Mouse (Mus musculus) CH12.LX (cell line): ENCODE measurements at regions not wholly inside any gene's neighbourhood (a gene's known extent, or its start where the extent isn't known, plus 50 kb on each side); places are given as distances from the start of the nearest gene placed in this dataset.

Experiments
- DNase-seq: peaks from one replicate; pipeline ENCODE4 v3.0.0-alpha.2; 2013; ENCODE audit errors: extremely low read depth
- H3K27ac ChIP-seq: 2 replicates; pipeline ENCODE4 v1.5.1; 2012; ENCODE audit warnings: low read depth, mild to moderate bottlenecking, control low read depth, moderate library complexity; ENCODE audit not compliant: insufficient read depth
- H3K27me3 ChIP-seq: replicated peaks from 2 replicates; pipeline ENCODE3; 2012; ENCODE audit warnings: inconsistent platforms
- H3K36me3 ChIP-seq, 2 experiments: replicated peaks in 1 of 2; 2 replicates each; pipeline versions ENCODE3 to v1.6.1; 2012; ENCODE audit warnings: inconsistent platforms in 1 of 2, low read length in 1 of 2, mild to moderate bottlenecking in 1 of 2, mixed read lengths in 1 of 2, moderate library complexity in 1 of 2; ENCODE audit not compliant: control insufficient read depth in 1 of 2, insufficient read depth in 1 of 2
- H3K4me1 ChIP-seq, 2 experiments: 2 replicates each; pipeline ENCODE4 v1.6.1; 2012; ENCODE audit warnings: inconsistent platforms in 1 of 2, moderate library complexity in 1 of 2; ENCODE audit not compliant: insufficient read depth in 2 of 2, control insufficient read depth in 1 of 2
- H3K4me2 ChIP-seq: 2 replicates; pipeline ENCODE4 v1.6.1; 2012; ENCODE audit warnings: low read depth, mild to moderate bottlenecking, control low read depth; ENCODE audit not compliant: poor library complexity, insufficient read depth, severe bottlenecking
- H3K4me3 ChIP-seq, 3 experiments: fragments of 150-350 bp in 1 of 3; sonication (generic) in 1 of 3; replicated peaks in 1 of 3; 2 replicates each; pipeline versions ENCODE3 to v1.5.1; 2011 to 2012; ENCODE audit warnings: low read depth in 2 of 3, low read length in 2 of 3, mild to moderate bottlenecking in 2 of 3, moderate library complexity in 2 of 3, control low read depth in 1 of 3, improper control_type of control experiment in 1 of 3, inconsistent platforms in 1 of 3, mixed read lengths in 1 of 3; ENCODE audit not compliant: poor library complexity in 1 of 3
- H3K79me2 ChIP-seq: replicated peaks from 2 replicates; pipeline ENCODE4 v1.6.1; 2012; ENCODE audit warnings: mild to moderate bottlenecking, moderate library complexity; ENCODE audit not compliant: control insufficient read depth, poor library complexity, insufficient read depth, severe bottlenecking; ENCODE audit errors: extremely low read depth
- H3K9ac ChIP-seq: 2 replicates; pipeline ENCODE4 v1.6.1; 2012; ENCODE audit warnings: low read depth, mild to moderate bottlenecking, control low read depth, moderate library complexity; ENCODE audit not compliant: insufficient read depth
- H3K9me3 ChIP-seq: replicated peaks from 2 replicates; pipeline ENCODE3; 2012; ENCODE audit warnings: low read length, inconsistent platforms, mixed read lengths
- CHD1 ChIP-seq: IDR thresholded peaks from 2 replicates; pipeline ENCODE4 v1.6.1; 2012; ENCODE audit warnings: low read depth, low read length, improper control_type of control experiment, inconsistent platforms
- CTCF ChIP-seq, 2 experiments: IDR thresholded peaks in 1 of 2; conservative IDR thresholded peaks in 1 of 2; 2 replicates each; pipeline ENCODE4 v1.5.1; 2011 to 2012; ENCODE audit warnings: low read depth in 2 of 2, low read length in 2 of 2, improper control_type of control experiment in 1 of 2, inconsistent platforms in 1 of 2, mild to moderate bottlenecking in 1 of 2, moderate library complexity in 1 of 2
- GABPA ChIP-seq: IDR thresholded peaks from 2 replicates; pipeline ENCODE4 v1.6.1; 2012; ENCODE audit warnings: low read depth, low read length, improper control_type of control experiment, inconsistent platforms; ENCODE audit not compliant: insufficient replicate concordance
- RAD21 ChIP-seq: IDR thresholded peaks from 2 replicates; pipeline ENCODE4 v1.6.1; 2011; ENCODE audit warnings: low read depth, mild to moderate bottlenecking, low read length, improper control_type of control experiment, moderate library complexity
- SMC3 ChIP-seq: IDR thresholded peaks from 2 replicates; pipeline ENCODE4 v1.6.1; 2011; ENCODE audit warnings: low read depth, low read length, improper control_type of control experiment
- dilution Hi-C: fragments of 300-500 bp; cut with MboI; formaldehyde crosslinking; loops from 2 replicates; pipeline ENCODE4 v1.14.3; 2020; ENCODE audit warnings: low sequenced_read_pairs; ENCODE audit not compliant: extremely low pct_unique_long_range_greater_than_20kb, extremely low pct_ligation_motif_present
- in situ Hi-C: fragments of 300-500 bp; cut with MboI; formaldehyde crosslinking; loops from 3 replicates; pipeline ENCODE4 v1.14.3; 2019; ENCODE audit warnings: low sequenced_read_pairs, low pct_ligation_motif_present, low pct_unique_long_range_greater_than_20kb, mixed read lengths

DNA sequence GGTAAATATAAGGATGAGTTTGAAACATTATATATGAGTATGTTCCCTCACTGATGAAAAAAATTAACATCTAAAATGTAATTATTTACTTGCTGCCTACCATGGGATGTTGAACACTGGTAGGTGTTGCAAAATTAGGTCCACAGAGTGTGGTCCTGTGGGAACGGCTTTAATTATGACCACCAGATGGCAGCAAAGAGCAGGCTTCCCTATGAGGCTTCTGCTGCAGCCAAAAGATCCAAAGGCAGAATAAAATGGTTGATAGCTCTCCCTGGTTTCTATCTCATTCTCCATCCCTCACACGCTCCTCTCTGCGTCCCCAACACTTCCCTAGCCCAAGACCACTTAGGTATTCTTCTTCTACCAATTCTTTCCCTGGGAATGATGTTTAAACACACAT, 54.6 kb upstream of the Cit start:
- no peaks in the 10 kb centered on the region for H3K4me1 ChIP-seq
- no peaks in the 10 kb centered on the region for H3K27me3 ChIP-seq
- dilution Hi-C loops, result no loop called here
- DNase-seq, result peak; percentile 73
- peaks cover 13% of the 10 kb centered on the region for H3K9me3 ChIP-seq
- no peak overlapping the region for H3K9ac ChIP-seq
- TF ChIP-seq CHD1 (no peak), RAD21 (peak; percentile 69), CTCF (conservative IDR thresholded peaks at IDR 0.05 in 1 of 2, IDR thresholded peaks at IDR 0.05 in 1 of 2; ENCODE audit: low read depth in 2 of 2, low read length in 2 of 2) (peak; percentile 79 to 93), SMC3 (peak; percentile 62), GABPA (no peak)
- TF ChIP-seq, all 38 proteins: peak for 3
- Histone ChIP-seq H3K4me2 (no peak overlapping the region), H3K27ac (no peak overlapping the region), H3K79me2 (no peaks in the 10 kb centered on the region), H3K36me3 (no peaks in the 10 kb centered on the region), H3K4me3 (no peak overlapping the region)
- in situ Hi-C loops, result no loop called here
